Mouse (Mus musculus) cerebellum, adult 11-12 months (tissue): ENCODE data around the gene Wap.
"Not testable (repeated sequence)": the region's sequence is repeated elsewhere in the genome, so short reads cannot be mapped to it uniquely, and the experiment has no call there.

Source experiments
- DNase-seq: peaks from one replicate; pipeline ENCODE4 v3.0.0; 2022

Gene Wap

GRCm38 (mm10) chr11:6638537-6638936 lies at the start of gene Wap:
Gene Wap, minus strand, starts transcription at chr11:6638637.
- DNase-seq, result no peak

- DNase-seq, result no peak
These were observed 46.3 kb upstream of the Wap start for GRCm38 (mm10) chr11:6684741-6685140.

GRCm38 (mm10) chr11:6680397-6680818 lies 42.0 kb upstream of the Wap start:
- DNase-seq, result no peak

GRCm38 (mm10) chr11:6679694-6680396 lies 41.4 kb upstream of the Wap start:
- DNase-seq, result no peak

GRCm38 (mm10) chr11:6677530-6677929 lies 39.1 kb upstream of the Wap start:
- no peak for DNase-seq

GRCm38 (mm10) chr11:6676641-6677040 lies 38.2 kb upstream of the Wap start:
- DNase-seq, result no peak

GRCm38 (mm10) chr11:6675402-6675801 lies 37.0 kb upstream of the Wap start:
- DNase-seq, result no peak

- DNase-seq, result no peak
These were observed 36.3 kb upstream of the Wap start for GRCm38 (mm10) chr11:6674701-6675100.

GRCm38 (mm10) chr11:6670826-6671225 lies 32.4 kb upstream of the Wap start:
- no peak for DNase-seq

GRCm38 (mm10) chr11:6670044-6670443 lies 31.6 kb upstream of the Wap start:
- DNase-seq, result no peak

GRCm38 (mm10) chr11:6669041-6669440 lies 30.6 kb upstream of the Wap start:
- DNase-seq, result no peak

GRCm38 (mm10) chr11:6666634-6667033 lies 28.2 kb upstream of the Wap start:
- DNase-seq, result no peak

GRCm38 (mm10) chr11:6661206-6661605 lies 22.8 kb upstream of the Wap start:
- DNase-seq, result no peak

GRCm38 (mm10) chr11:6658271-6658670 lies 19.8 kb upstream of the Wap start, which contains the start of gene Ramp3:
Gene Ramp3, plus strand, starts transcription at chr11:6658521.
- peak; percentile 59 for DNase-seq

GRCm38 (mm10) chr11:6654903-6655302 lies 16.5 kb upstream of the Wap start:
- peak; percentile 76 for DNase-seq

- not testable (repeated sequence) for DNase-seq
These were observed 14.5 kb upstream of the Wap start for GRCm38 (mm10) chr11:6652978-6653377.

GRCm38 (mm10) chr11:6650519-6650918 lies 12.1 kb upstream of the Wap start:
- DNase-seq, result no peak

- no peak for DNase-seq
These were observed 9.6 kb upstream of the Wap start for GRCm38 (mm10) chr11:6647831-6648724.

GRCm38 (mm10) chr11:6644566-6644965 lies 6.1 kb upstream of the Wap start:
- no peak for DNase-seq

- no peak for DNase-seq
These were observed 635 bp upstream of the Wap start for GRCm38 (mm10) chr11:6639072-6639471.

- DNase-seq, result no peak
These were observed 2.3 kb downstream of the Wap start for GRCm38 (mm10) chr11:6636150-6636549.

- DNase-seq, result no peak
These were observed 8.8 kb downstream of the Wap start for GRCm38 (mm10) chr11:6629655-6630054.

GRCm38 (mm10) chr11:6628568-6628967 lies 9.9 kb downstream of the Wap start:
- peak; percentile 55 for DNase-seq

- no peak for DNase-seq
These were observed 10.7 kb downstream of the Wap start for GRCm38 (mm10) chr11:6627731-6628130.
